Mouse (Mus musculus): Measurements from ENCODE around the gene Wasf2.
"Not testable (repeated sequence)": the region's sequence is repeated elsewhere in the genome, so short reads cannot be mapped to it uniquely, and the experiment has no call there.

Wasf2 gene

GRCm38 (mm10) chr4:133096671-133097070, 33.6 kb upstream of the Wasf2 start:
- not testable (repeated sequence) for DNase-seq (ENCODE audit: low read depth, low spot score)

DNA sequence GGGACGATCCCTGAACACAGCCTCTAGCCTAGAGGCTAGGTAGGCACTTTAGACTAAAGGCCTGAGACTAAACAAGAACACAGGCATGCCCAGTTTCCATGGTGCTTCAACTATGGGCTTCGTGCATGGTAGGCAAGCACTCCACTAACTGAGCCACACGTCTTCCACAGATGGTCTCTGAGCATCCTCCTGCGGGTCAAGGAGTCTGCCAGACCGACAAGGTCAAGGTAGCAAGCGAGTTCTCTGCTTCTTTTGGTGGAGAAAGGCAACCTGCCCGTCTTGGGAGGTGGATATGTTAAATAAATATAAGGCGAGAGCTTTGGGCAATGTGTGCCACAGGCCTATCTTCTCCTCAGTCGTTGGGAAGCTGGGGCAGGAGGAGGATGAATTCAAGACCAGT, 28.6 kb upstream of the Wasf2 start:
- DNase-seq (ENCODE audit: low read depth, low spot score) = no peak

DNA sequence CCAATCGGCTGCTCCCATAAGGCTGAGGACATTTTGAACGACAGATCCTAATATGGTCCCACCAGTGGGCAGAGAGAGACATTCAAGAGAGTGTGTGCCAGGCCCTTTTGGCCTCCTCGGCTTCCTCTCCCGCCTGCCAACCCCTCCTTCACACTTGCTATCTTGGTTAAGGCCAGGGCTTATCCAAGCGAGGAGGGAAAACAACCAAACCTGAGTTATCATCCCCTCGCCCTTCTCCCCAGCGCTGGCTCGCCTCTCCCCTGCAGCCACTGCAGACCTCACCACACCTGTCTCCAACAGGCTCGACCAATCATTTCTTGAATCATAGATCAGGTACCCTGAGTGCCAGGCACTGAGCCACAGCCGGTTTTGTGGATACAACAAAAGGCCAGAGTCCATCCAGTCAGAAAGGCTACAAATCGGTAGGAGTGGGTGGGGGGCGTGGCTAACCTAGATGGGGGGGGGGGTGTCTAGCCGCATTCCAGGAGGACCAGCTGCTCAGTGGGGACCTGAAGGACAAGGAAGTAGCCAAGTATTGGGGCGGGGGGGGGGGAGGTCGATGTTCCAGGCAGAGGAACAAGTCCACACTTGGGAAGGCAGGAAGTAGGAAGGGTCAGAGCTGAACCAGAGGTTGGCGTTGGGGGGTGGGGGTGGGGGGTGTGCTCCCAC, 26.6 kb upstream of the Wasf2 start:
- peak; percentile 99 for DNase-seq (ENCODE audit: low read depth, low spot score)

DNA sequence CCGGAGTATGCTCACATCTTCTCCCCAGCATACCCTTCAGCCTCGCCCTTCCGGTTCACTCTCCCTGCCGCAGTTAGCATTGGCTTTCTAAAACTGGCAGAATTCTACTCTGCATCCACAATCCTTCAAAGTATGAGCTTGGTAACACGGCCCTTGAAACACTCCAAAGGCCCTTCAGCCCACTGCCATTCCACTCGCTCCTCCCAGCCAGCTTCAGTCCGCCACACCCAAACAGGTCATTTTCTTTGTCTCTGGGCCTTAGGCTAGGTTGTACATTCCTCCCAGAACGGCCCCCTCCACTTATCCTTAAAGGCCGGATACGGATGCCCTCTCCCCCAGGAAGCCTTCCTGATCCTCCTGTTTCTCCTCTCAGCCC, 26.1 kb upstream of the Wasf2 start:
- DNase-seq (ENCODE audit: low read depth, low spot score) = no peak

DNA sequence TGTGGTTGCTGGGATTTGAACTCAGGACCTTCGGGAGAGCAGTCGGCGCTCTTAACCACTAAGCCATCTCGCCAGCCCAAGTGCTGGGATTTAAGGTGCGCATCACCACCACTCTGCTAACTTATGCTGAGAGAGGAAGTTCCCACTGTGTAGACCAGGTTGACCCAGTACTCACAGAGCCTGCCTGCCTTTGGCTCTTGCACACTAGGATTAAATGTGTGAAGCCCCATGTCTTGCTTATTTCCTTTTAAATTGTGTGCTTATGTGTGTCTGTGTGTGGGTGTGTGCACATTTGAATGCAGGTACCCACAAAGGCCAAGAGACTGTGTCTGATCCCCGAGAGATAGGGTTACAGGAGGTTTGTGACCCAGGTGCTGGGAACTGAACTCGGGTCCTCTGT, 23.6 kb upstream of the Wasf2 start:
- DNase-seq (ENCODE audit: low read depth, low spot score) = no peak

- DNase-seq (ENCODE audit: low read depth, low spot score) = peak; percentile 95
These were observed 22.5 kb upstream of the Wasf2 start for GRCm38 (mm10) chr4:133107788-133108281.

DNA sequence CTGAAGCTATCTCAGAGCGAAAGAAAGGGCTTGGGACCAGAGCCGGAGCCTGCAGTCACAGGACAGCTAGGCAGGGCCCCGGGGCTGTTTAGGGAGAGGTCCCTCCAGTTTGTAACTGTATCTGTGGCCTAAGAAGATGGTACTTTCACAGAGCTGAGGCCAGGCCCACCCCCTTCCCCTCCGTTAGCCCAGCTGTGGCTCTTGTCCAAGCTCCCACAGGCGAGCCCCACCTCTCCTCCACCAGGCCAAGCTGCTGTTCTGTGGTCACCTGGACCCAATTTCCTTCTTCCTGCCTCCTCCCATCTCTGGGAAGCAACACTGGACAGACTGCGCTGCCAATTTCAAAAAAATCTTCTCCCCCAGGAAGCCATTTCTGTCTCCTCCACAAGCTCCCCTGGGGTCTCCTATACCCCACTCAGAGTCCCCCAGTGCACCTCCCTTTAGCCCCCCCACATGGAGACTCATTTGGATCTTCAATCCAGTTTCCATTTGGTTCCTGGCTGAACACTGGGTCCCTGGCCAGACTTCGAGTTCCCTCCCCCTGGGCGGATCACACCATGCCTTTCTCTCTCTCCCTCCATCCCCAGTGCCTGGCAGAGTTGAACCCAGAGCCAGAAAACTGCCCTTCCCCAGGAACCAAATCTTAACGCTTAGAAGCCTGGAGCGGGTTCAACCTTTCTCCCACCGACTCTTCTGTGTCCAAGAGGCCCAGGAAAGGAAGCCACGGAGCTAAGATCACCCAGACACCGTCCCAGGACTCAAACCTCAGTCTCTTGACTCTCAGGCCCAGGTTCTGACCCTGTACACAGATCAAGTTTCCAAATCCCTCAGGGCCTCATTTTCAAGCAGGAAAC, 21.6 kb upstream of the Wasf2 start:
- DNase-seq (ENCODE audit: low read depth, low spot score) = peak; percentile 52

- DNase-seq (ENCODE audit: low read depth, low spot score) = peak; percentile 69
These were observed 20.9 kb upstream of the Wasf2 start for GRCm38 (mm10) chr4:133109335-133109801.

DNA sequence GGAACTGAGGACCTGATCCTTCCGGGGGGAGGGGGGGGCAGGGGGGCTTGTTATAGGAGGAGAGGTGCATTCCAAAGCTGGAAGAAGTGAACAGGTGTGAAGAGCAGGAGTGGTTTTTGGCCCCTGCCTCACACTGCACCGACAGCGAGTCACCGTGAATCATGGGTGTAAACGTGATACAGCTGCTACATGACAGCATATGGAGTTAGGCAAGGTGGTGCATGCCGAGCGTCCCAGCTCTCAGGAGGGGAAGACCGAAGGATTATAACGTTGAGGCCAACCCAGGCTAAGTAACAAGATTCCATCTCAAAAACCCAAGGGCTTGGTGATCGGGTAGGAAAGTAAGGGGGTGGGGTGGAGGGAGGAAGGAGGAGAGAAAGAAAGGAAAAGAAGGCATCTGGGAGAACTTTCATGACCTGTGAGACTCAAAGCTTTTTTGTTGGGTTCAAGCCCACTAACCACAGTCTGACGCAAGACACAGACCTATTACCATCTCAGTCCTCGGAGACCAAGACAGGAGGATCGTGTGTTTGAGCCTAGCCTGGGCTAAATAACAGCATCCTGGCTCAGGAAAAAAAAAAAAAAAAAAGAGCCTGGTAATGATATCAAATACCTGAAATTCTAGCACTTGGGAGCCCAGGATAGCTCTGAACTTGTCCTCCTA, 18.0 kb upstream of the Wasf2 start:
- DNase-seq (ENCODE audit: low read depth, low spot score) = peak; percentile 32

- peak; percentile 30 for DNase-seq (ENCODE audit: low read depth, low spot score)
These were observed 16.9 kb upstream of the Wasf2 start for GRCm38 (mm10) chr4:133113351-133113882.

- DNase-seq (ENCODE audit: low read depth, low spot score) = no peak
These were observed 15.5 kb upstream of the Wasf2 start for GRCm38 (mm10) chr4:133114762-133115161.

DNA sequence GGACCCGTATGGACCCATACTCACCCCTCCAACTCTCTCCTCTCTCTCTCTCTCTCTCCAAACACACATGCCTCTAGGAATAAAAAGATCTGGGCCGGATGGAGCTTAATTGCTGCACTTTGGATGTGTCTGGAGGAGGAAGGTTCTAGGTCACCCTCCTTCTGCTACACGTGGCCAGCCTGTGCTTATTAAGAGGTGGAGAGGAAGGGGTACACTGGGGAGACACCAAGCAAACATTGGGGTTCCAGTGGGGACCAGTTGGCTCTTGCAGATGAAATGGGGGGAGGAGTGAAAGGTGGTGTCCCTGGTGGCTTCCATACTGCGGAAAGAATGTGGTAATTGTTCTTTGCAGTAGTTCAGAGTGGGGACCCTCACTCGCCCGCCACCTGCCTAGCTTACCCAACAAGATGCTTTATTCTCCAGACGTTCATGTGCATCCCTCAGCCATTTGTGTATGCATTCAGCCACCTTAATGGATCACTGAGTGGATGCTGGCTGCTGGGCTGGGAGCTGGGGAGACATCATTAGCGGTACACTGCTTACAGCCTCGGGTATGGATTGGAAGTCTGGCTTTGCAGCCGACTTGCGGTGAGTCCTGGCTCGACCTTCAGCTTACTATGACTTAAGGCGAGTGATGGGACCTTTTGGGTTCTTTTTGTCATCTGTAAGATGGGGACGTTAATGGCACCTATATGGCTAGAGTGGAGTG, 14.4 kb upstream of the Wasf2 start:
- no peak for DNase-seq (ENCODE audit: low read depth, low spot score)

DNA sequence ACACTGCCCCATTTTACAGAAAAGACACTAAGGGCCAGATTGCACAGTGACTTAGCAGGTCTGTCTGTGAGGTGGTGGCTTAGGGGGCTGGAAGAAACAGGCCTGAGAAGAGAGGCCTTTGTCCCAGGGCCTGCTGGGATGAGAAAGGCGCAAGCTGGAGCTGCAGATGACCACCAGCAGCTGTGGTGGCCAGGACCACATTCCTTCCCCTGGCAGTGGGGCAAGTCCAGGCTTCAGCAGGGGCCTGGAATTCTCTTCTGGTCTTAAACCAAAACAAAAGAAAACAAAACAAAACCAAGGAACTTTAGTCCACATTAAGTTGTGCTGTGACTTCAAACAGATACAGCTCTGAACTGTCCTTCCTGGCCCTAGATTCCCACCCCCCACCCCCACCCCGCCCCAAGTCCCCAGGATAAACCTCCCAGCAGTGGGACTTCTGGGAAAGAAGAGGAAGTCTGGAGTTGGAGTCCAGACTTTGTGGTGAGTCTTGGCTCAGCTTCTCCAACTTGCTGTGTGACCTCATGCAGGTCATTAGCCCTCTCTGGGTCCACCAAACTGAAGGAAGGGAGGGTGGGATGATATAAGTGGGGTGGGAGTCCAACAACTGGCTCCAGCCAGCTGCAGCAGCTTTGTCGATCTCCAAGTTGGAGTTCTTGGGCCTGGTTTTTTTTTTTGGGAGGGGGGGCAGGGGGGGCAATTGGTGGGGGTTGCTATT, 13.4 kb upstream of the Wasf2 start:
- DNase-seq (ENCODE audit: low read depth, low spot score) = no peak

DNA sequence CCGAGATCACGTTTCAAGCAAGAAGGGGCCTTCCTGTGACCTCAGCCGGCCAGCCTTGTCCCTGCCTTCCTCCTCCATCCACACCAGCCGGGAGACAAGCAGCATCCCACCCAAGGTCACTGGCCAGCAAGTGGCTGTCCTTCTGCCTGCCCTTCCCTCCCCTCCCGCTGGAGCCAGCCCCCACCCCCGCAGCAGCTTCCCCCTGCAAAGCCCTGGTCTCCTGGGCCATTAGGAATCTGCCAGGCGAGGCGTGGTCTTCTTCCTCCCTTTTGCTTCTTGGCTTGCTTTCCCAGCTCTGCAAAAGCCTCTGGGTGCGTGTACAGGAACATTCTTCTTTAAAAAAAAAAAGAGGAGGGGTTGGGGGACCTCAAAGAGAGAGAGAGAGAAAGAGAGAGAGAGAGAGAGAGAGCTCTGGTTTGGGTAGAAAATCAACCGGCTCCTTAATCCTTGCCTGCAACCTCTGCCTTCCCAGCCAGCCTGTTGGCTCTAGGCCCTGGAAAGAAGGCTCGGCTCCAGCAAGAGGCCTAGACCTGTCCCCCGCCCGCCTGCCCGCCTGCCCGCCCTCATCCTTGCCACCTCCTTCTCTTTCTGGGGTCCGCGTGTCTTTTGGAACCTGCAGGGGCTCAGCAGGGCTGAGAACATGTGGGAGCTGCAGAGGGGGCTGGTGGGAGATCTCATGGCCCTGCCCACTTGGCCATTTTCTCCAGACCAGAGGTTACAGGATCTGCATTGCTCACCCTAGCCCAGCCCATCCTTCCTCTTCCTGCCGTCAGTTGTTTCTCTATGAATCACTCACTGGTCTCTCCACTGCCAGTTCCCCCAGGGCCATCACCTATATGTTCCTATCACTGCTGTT, 12.5 kb upstream of the Wasf2 start:
- DNase-seq (ENCODE audit: low read depth, low spot score) = peak; percentile 72

GRCm38 (mm10) chr4:133118775-133119375, 11.4 kb upstream of the Wasf2 start:
- no peak for DNase-seq (ENCODE audit: low read depth, low spot score)

GRCm38 (mm10) chr4:133119579-133119978, 10.7 kb upstream of the Wasf2 start:
- peak; percentile 81 for DNase-seq (ENCODE audit: low read depth, low spot score)

- peak; percentile 89 for DNase-seq (ENCODE audit: low read depth, low spot score)
These were observed 9.4 kb upstream of the Wasf2 start for GRCm38 (mm10) chr4:133120833-133121321.

DNA sequence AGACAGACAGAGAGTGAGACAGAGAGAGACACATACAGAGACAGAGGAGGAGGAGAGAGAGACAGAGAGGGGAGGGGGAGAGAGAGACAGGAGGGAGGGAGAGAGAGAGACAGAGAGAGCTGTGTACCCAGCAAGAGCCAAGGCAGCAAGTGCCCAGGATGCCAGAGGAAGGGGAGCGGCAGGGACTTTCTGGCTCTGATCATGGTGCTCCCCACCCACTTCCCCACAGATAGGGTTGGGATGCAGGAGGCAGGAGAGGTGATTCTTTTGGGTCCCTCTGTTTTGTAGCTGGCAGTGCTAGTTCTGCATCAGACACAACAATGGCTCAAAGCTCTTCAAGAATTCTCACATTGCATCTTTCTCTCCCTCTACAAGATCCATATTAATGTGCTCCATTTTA, 8.9 kb upstream of the Wasf2 start:
- peak; percentile 76 for DNase-seq (ENCODE audit: low read depth, low spot score)

DNA sequence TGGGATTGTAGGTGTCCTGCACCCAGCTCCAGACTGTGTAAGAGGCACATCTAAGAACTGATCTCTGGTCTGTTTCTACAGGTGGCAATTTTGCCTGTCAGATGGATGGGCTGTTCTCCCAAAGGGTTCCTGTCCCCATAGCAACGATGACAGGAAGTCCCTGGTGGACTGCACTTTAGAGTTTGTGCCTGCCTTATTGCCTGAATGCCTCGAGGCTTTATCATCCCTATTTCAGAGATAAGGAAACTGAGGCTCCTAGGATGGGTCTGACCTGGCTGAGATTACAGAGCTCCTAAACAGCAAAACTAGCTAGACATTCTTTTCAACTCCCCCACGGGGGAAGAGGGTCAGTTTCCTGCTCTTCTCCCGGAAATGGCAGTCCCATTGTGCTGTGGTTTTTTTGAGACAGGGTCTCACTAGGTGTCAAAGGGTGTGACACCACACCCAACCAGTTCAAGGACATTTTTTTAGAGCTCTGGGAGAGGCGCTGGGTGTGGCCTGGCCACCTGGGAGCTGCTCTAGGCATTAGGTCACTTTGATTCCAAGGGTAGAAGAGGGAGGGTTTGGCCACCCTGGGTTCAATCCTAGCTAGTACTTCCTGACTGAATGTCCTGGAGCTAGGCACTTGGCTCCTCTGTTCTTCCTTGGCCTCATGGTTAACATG, 8.2 kb upstream of the Wasf2 start:
- DNase-seq (ENCODE audit: low read depth, low spot score) = peak; percentile 100
